Mouse (Mus musculus) right cerebral cortex, adult 18-20 months (tissue): ENCODE measurements around the gene Chaf1a.

ENCODE experiments used
- DNase-seq: peaks from one replicate; pipeline ENCODE4 v3.0.0; 2022; ENCODE audit warnings: mixed read lengths

Chaf1a gene

GRCm38 (mm10) chr17:56119981-56120880, 80.0 kb downstream of the Chaf1a start:
- DNase-seq, result no peak

GRCm38 (mm10) chr17:56121826-56122225, 81.6 kb downstream of the Chaf1a start, which contains the start of gene Lrg1:
Gene Lrg1, minus strand, starts transcription at chr17:56122001.
- no peak for DNase-seq
